Mouse (Mus musculus): ENCODE results near the gene Slit3.

Slit3 gene

GRCm38 (mm10) chr11:35593146-35594034, 472.4 kb downstream of the Slit3 start:
- no peak for DNase-seq

GRCm38 (mm10) chr11:35596064-35596463, 475.0 kb downstream of the Slit3 start:
- DNase-seq: no peak

- no peak for DNase-seq
Observed at GRCm38 (mm10) chr11:35597882-35598281, 476.9 kb downstream of the Slit3 start.

GRCm38 (mm10) chr11:35598732-35599131, 477.7 kb downstream of the Slit3 start:
- no peak for DNase-seq

GRCm38 (mm10) chr11:35601652-35602240, 480.7 kb downstream of the Slit3 start:
- no peak for DNase-seq

- no peak for DNase-seq
Observed at GRCm38 (mm10) chr11:35602586-35602985, 481.6 kb downstream of the Slit3 start.

GRCm38 (mm10) chr11:35603946-35604345, 482.9 kb downstream of the Slit3 start:
- no peak for DNase-seq

- DNase-seq: no peak
Observed at GRCm38 (mm10) chr11:35604848-35605790, 484.1 kb downstream of the Slit3 start.

GRCm38 (mm10) chr11:35607191-35607590, 486.2 kb downstream of the Slit3 start:
- no peak for DNase-seq

GRCm38 (mm10) chr11:35608794-35609193, 487.8 kb downstream of the Slit3 start:
- DNase-seq: no peak

GRCm38 (mm10) chr11:35612262-35612896, 491.4 kb downstream of the Slit3 start:
- no peak for DNase-seq

GRCm38 (mm10) chr11:35614530-35614929, 493.5 kb downstream of the Slit3 start:
- DNase-seq: no peak

GRCm38 (mm10) chr11:35619421-35619820, 498.4 kb downstream of the Slit3 start:
- DNase-seq: no peak

- no peak for DNase-seq
Observed at GRCm38 (mm10) chr11:35622736-35623135, 501.7 kb downstream of the Slit3 start.

GRCm38 (mm10) chr11:35624515-35625270, 503.7 kb downstream of the Slit3 start:
- DNase-seq: no peak

GRCm38 (mm10) chr11:35625576-35625975, 504.6 kb downstream of the Slit3 start:
- no peak for DNase-seq

GRCm38 (mm10) chr11:35626161-35626885, 505.3 kb downstream of the Slit3 start:
- DNase-seq: peak; percentile 8

GRCm38 (mm10) chr11:35627815-35628214, 506.8 kb downstream of the Slit3 start:
- DNase-seq: peak; percentile 18

- DNase-seq: no peak
Observed at GRCm38 (mm10) chr11:35632262-35632661, 511.2 kb downstream of the Slit3 start.

- no peak for DNase-seq
Observed at GRCm38 (mm10) chr11:35637102-35637501, 516.1 kb downstream of the Slit3 start.

GRCm38 (mm10) chr11:35638862-35639384, 517.9 kb downstream of the Slit3 start:
- DNase-seq: no peak
